Mouse (Mus musculus) megakaryocyte, embryonic 14.5 days (primary cell): ENCODE data around the gene Proser1.

ENCODE experiments used
- FLI1 ChIP-seq: IDR thresholded peaks from 2 replicates; pipeline ENCODE4 v1.6.1; 2012; ENCODE audit warnings: low read length, inconsistent platforms, mixed read lengths
- GATA1 ChIP-seq: IDR thresholded peaks from 3 replicates; pipeline ENCODE4 v1.6.1; 2012; ENCODE audit warnings: mixed read lengths, low read length, inconsistent platforms, borderline replicate concordance

DNA sequence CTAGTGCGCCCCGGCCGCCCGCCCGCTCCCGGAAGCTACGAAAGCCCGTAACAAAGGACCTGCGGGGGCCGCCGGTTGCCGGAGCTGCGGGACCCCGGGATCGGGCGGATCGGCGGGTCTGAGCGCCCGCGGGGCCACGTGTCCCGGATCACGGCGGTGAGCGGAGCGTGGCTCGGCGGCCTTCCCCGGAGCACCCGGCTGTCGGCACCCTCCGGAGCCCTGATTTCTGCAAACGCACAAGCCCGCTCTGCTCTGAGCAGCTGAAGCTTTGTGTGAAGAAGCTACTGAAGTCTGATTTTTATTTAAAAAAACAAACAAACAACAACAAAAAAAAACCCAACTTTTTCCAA, 274 bp downstream of the Proser1 start:
- TF ChIP-seq GATA1: no peak
- TF ChIP-seq FLI1: no peak
